Mouse (Mus musculus) testis, adult 2 months (tissue): ENCODE data around the gene Ankrd16.

Experiments
- CTCF ChIP-seq: fragments of 200-500 bp; IDR thresholded peaks from 2 replicates; pipeline ENCODE4 v1.5.1; 2012; ENCODE audit warnings: low read depth, mild to moderate bottlenecking, inconsistent platforms, low read length, moderate library complexity; ENCODE audit not compliant: control insufficient read depth, insufficient read depth, insufficient replicate concordance
- POLR2A ChIP-seq: fragments of 200-500 bp; IDR thresholded peaks from 2 replicates; pipeline ENCODE4 v1.6.1; 2012; ENCODE audit warnings: low read depth, mild to moderate bottlenecking, inconsistent platforms, low read length, moderate library complexity; ENCODE audit not compliant: control insufficient read depth

- TF ChIP-seq CTCF, result no peak
- TF ChIP-seq POLR2A, result no peak
Measured at GRCm38 (mm10) chr2:11775121-11775520, 2.6 kb upstream of the Ankrd16 start.
